Mouse (Mus musculus) olfactory bulb, adult 2 months (tissue): ENCODE results near the gene Gsdmc3.
"Not testable (repeated sequence)": the region's sequence is repeated elsewhere in the genome, so short reads cannot be mapped to it uniquely, and the experiment has no call there.

Source experiments
- CTCF ChIP-seq: fragments of 200-500 bp; IDR thresholded peaks from 2 replicates; pipeline ENCODE4 v1.5.1; 2012; ENCODE audit warnings: low read depth, mild to moderate bottlenecking, low read length, moderate library complexity; ENCODE audit not compliant: insufficient read depth
- POLR2A ChIP-seq: fragments of 200-500 bp; IDR thresholded peaks from 2 replicates; pipeline ENCODE4 v1.6.1; 2012; ENCODE audit warnings: mild to moderate bottlenecking, low read depth, low read length, moderate library complexity; ENCODE audit not compliant: insufficient read depth

DNA sequence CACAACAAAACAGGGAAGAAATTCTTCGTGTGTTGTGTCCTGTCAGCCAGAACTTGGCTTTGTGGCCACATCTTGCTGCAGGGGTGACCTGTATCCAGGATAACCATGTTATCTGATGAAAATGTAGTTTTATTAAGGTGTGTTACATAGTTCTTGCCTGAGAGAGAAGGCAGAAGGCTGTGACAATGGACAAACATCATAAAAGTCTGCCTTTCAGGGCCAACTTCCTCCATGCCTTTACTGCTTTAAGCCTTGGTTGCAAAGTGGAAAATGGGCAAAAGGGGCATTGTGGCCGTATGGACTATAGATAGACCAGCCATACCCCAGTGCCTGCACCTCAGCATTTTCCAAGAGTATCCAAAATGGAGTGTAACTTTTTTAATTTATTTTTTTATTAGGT lies 41.4 kb upstream of the Gsdmc3 start:
- TF ChIP-seq CTCF, POLR2A: not testable (repeated sequence)
